Mouse (Mus musculus) cortical plate, adult 2 months (tissue): ENCODE results near the gene Acsbg1.

Experiments used
- CTCF ChIP-seq: fragments of 200-500 bp; IDR thresholded peaks from 2 replicates; pipeline ENCODE4 v1.5.1; 2011; ENCODE audit warnings: mild to moderate bottlenecking, control low read depth, low read length; ENCODE audit not compliant: insufficient read depth; ENCODE audit errors: extremely low read depth
- POLR2A ChIP-seq: fragments of 200-500 bp; IDR thresholded peaks from 2 replicates; pipeline ENCODE4 v1.6.1; 2011; ENCODE audit warnings: mild to moderate bottlenecking, low read length, control low read depth; ENCODE audit not compliant: insufficient read depth; ENCODE audit errors: extremely low read depth

DNA sequence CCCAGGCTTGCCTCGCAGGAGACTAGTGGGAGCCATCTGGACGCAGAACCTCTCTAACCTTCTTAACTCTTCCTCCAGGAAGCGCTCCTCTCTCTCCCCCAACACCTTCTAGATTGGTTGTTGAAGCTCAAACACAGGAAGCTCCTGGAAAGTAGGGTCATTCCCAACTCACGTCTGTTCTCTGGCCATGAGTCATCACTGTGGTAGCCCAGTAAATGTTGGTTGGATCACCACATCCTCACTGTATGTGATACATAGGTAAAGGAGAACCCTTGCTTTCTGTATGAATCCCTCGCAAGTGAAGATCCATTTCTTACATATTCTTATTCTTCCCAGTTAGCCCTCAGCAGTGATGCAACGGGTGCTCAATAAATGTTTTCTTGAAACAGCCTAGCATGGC, 16.1 kb downstream of the Acsbg1 start:
- no peak for TF ChIP-seq CTCF
- no peak for TF ChIP-seq POLR2A
